Mouse (Mus musculus) heart, embryonic 14.5 days (tissue): ENCODE measurements around the gene Aldh16a1. TPM values are rescaled to one million over a fixed set of nuclear protein-coding genes. Genes with fewer than 3 reads are reported as not detected.
A peak's percentile ranks its signal among the peaks of the same experiment; 100 is the strongest.

ENCODE experiments used
- ATAC-seq: fragments of 200-750 bp; cut with Nextera tagmentation; 2 replicates; pipeline ENCODE4 v1.8.0; 2017; ENCODE audit warnings: low read depth, moderate TSS enrichment; ENCODE audit not compliant: insufficient number of reproducible peaks, insufficient read depth, low FRiP score
- H3K27ac ChIP-seq, 2 experiments: fragments of 200-500 bp in 1 of 2; fragments of 300-500 bp in 1 of 2; sonication (generic) in 1 of 2; replicated peaks in 1 of 2; 2 replicates each; pipeline ENCODE4 v1.5.1; 2012 to 2014; ENCODE audit warnings: low read depth in 2 of 2, low read length in 2 of 2, control low read depth in 1 of 2, mild to moderate bottlenecking in 1 of 2, mixed read lengths in 1 of 2; ENCODE audit not compliant: control insufficient read depth in 1 of 2, insufficient read depth in 1 of 2
- H3K27me3 ChIP-seq: fragments of 300-500 bp; sonication (generic); 2 replicates; pipeline ENCODE4 v1.6.1; 2014; ENCODE audit warnings: mild to moderate bottlenecking, low read length, control low read depth; ENCODE audit not compliant: control insufficient read depth, insufficient read depth
- H3K36me3 ChIP-seq: fragments of 300-500 bp; sonication (generic); 2 replicates; pipeline ENCODE4 v1.6.1; 2014; ENCODE audit warnings: mild to moderate bottlenecking, control low read depth, low read length, mixed read lengths; ENCODE audit not compliant: control insufficient read depth, insufficient read depth
- H3K4me1 ChIP-seq, 2 experiments: fragments of 200-500 bp in 1 of 2; fragments of 300-500 bp in 1 of 2; sonication (generic) in 1 of 2; 2 replicates each; pipeline ENCODE4 v1.6.1; 2012 to 2014; ENCODE audit warnings: low read length in 2 of 2, control low read depth in 1 of 2, mixed read lengths in 1 of 2; ENCODE audit not compliant: control insufficient read depth in 2 of 2, insufficient read depth in 2 of 2
- H3K4me2 ChIP-seq: fragments of 300-500 bp; sonication (generic); 2 replicates; pipeline ENCODE4 v1.6.1; 2014; ENCODE audit warnings: mild to moderate bottlenecking, low read length
- H3K4me3 ChIP-seq, 2 experiments: fragments of 200-500 bp in 1 of 2; fragments of 300-500 bp in 1 of 2; sonication (generic) in 1 of 2; 2 replicates each; pipeline ENCODE4 v1.5.1; 2012 to 2014; ENCODE audit warnings: low read length in 2 of 2, mild to moderate bottlenecking in 2 of 2, control low read depth in 1 of 2, low read depth in 1 of 2, moderate library complexity in 1 of 2; ENCODE audit not compliant: control insufficient read depth in 1 of 2, insufficient read depth in 1 of 2
- H3K9ac ChIP-seq: fragments of 300-500 bp; sonication (generic); 2 replicates; pipeline ENCODE4 v1.6.1; 2014; ENCODE audit warnings: mild to moderate bottlenecking, low read length
- H3K9me3 ChIP-seq: fragments of 300-500 bp; sonication (generic); 2 replicates; pipeline ENCODE4 v1.6.1; 2016; ENCODE audit warnings: low read length, control low read depth; ENCODE audit not compliant: control insufficient read depth
- WGBS: fragments of 180-500 bp; shearing (Covaris S2); extraction: QIAGEN DNeasy Blood & Tissue Kit; methylation state at CpG from one replicate; pipeline ENCODE4 v1.1.7; 2014; 5-methylcytosine and 5-hydroxymethylcytosine counted together
- polyA plus RNA-seq: library from polyadenylated mRNA; unstranded; fragments of >200 nt; fragmentation: Nextera tagmentation; extraction: Ambion mirVana; gene quantifications from 2 replicates; pipeline ENCODE4 v1.2.1, GENCODE M21; 2014

Gene Aldh16a1
- polyA plus RNA-seq, 1 experiment from 2014 or later = 31.2 TPM

GRCm38 (mm10) chr7:45162996-45163615 is 8.7 kb upstream of the Aldh16a1 start:
- WGBS = 76% methylated on average over 9 of the region's 9 CpGs
- Histone ChIP-seq H3K27ac (no peak overlapping the region), H3K9me3 (no peaks in the 10 kb centered on the region), H3K4me1 (peaks cover 6 to 10% of the 10 kb centered on the region in 2 experiments; a peak in 3 of 4 replicates), H3K9ac (no peak overlapping the region), H3K36me3 (peaks cover 25% of the 10 kb centered on the region), H3K27me3 (peaks cover 58% of the 10 kb centered on the region), H3K4me3 (no peak overlapping the region), H3K4me2 (no peak overlapping the region)
- ATAC-seq = no peak

- Histone ChIP-seq H3K4me2 (peak overlapping the region; percentile 72), H3K9me3 (no peaks in the 10 kb centered on the region), H3K4me1 (peaks cover 6 to 10% of the 10 kb centered on the region in 2 experiments; a peak in 3 of 4 replicates), H3K4me3 (peak overlapping the region; percentile 35 to 43; a peak in 3 of 4 replicates), H3K9ac (no peak overlapping the region), H3K36me3 (peaks cover 30% of the 10 kb centered on the region), H3K27ac (no peak overlapping the region), H3K27me3 (peaks cover 52% of the 10 kb centered on the region)
- no peak for ATAC-seq
- 27% methylated on average over 6 of the region's 6 CpGs for WGBS
Observed at GRCm38 (mm10) chr7:45162551-45162950, 8.2 kb upstream of the Aldh16a1 start.

- Histone ChIP-seq H3K4me2 (peak overlapping the region; percentile 72), H3K27ac (no peak overlapping the region), H3K9ac (peak overlapping the region; percentile 36; the same call in 1 of the 2 replicates), H3K4me3 (peak overlapping the region; percentile 35 to 43), H3K4me1 (peaks cover 6 to 10% of the 10 kb centered on the region in 2 experiments; a peak in 3 of 4 replicates), H3K27me3 (peaks cover 45% of the 10 kb centered on the region), H3K36me3 (peaks cover 33% of the 10 kb centered on the region), H3K9me3 (no peaks in the 10 kb centered on the region)
- ATAC-seq = peak; percentile 60
- 5% methylated on average over 35 of the region's 35 CpGs for WGBS
Observed at GRCm38 (mm10) chr7:45161612-45162473, 7.5 kb upstream of the Aldh16a1 start.

DNA sequence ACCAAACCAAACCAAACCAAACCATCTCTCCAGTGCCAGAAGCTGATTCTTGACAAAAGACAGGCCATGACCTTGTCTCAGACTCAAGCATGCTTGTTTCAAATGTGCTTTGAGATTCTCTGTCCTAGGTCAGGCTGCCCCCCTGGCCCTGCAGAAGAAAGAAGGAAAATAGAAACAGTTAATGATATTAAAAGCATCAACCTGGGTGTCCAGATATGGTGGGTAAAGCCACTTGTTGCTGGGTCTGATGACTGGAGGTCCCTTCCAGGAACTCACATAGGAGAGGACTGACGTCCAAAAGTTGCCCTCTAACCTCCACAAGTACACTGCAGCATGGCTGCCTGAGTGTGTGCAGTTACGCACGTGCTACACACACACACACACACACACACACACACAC is 6.5 kb upstream of the Aldh16a1 start:
- H3K4me3 ChIP-seq = no peak overlapping the region
- peaks cover 39% of the 10 kb centered on the region for H3K36me3 ChIP-seq
- ATAC-seq = no peak
- H3K4me1 ChIP-seq = peaks cover 6 to 10% of the 10 kb centered on the region in 2 experiments; a peak in 3 of 4 replicates
- no peak overlapping the region for H3K4me2 ChIP-seq
- no peak overlapping the region for H3K27ac ChIP-seq
- H3K27me3 ChIP-seq = peaks cover 35% of the 10 kb centered on the region
- H3K9me3 ChIP-seq = no peaks in the 10 kb centered on the region
- H3K9ac ChIP-seq = no peak overlapping the region
- WGBS = 87% methylated on average over 3 of the region's 3 CpGs

DNA sequence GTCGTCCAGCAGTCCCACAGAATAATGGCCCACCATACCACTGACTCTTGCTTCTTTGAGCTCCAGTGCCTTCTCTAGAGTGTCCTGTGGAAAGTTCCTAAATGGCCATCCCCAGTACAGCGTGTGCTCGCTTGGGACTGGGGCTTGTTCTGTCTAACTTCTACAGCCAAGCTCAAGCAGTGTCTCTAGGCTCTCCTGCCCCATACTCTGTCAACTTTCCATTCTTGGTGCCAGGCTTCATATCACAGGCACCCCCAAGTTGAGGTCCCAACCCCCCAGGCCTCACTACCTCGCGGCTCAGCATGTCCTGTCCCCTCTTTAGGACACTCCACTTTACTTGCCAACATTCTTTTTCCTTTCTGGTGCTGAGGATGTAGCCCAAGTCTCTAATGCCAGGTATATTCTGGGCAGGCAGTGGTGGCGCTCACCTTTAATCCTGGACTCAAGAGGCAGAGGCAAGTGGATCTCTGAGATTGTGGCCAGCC is 6.0 kb upstream of the Aldh16a1 start:
- 89% methylated on average over 6 of the region's 6 CpGs for WGBS
- ATAC-seq = no peak
- H3K4me2 ChIP-seq = no peak overlapping the region

GRCm38 (mm10) chr7:45158991-45159390 is 4.6 kb upstream of the Aldh16a1 start:
- Histone ChIP-seq H3K4me3 (no peak overlapping the region), H3K9ac (no peak overlapping the region), H3K27me3 (peaks cover 16% of the 10 kb centered on the region), H3K27ac (no peak overlapping the region), H3K4me1 (peaks cover 6 to 8% of the 10 kb centered on the region in 2 experiments; a peak in 2 of 4 replicates), H3K36me3 (peaks cover 39% of the 10 kb centered on the region), H3K4me2 (no peak overlapping the region), H3K9me3 (no peaks in the 10 kb centered on the region)
- no peak for ATAC-seq
- 92% methylated on average over 6 of the region's 6 CpGs for WGBS

More for the DNA sequence above, 6.0 kb upstream of the Aldh16a1 start:
- H3K36me3 ChIP-seq = peaks cover 39% of the 10 kb centered on the region
- no peaks in the 10 kb centered on the region for H3K9me3 ChIP-seq
- H3K4me3 ChIP-seq = no peak overlapping the region
- H3K27ac ChIP-seq = no peak overlapping the region
- peaks cover 6 to 10% of the 10 kb centered on the region in 2 experiments; a peak in 3 of 4 replicates for H3K4me1 ChIP-seq
- peaks cover 30% of the 10 kb centered on the region for H3K27me3 ChIP-seq
- H3K9ac ChIP-seq = no peak overlapping the region

DNA sequence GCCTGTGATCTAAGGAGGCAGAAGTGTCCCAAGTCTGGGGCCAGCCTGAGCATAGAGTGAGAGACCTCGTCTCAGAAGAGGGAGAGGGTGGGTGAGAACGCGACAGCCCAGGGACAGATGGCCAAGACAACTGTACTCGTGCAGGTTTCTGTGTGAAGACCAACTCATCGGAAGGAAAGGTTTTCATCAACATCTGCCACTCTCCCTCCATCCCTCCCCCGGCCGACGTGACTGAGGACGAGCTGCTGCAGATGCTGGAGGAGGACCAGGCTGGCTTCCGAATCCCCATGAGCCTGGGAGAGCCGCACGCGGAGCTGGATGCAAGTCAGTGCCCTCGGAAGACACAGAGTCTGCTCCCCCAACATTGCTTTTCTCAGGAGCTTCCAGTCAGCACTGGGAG is 3.1 kb upstream of the Aldh16a1 start:
- H3K9me3 ChIP-seq = no peaks in the 10 kb centered on the region
- H3K4me3 ChIP-seq = no peak overlapping the region
- H3K27me3 ChIP-seq = peaks cover 1% of the 10 kb centered on the region; the same call in 1 of the 2 replicates
- no peak overlapping the region for H3K9ac ChIP-seq
- WGBS = 88% methylated on average over 14 of the region's 14 CpGs
- H3K4me2 ChIP-seq = no peak overlapping the region
- peaks cover 6 to 11% of the 10 kb centered on the region in 2 experiments; a peak in 2 of 4 replicates for H3K4me1 ChIP-seq
- ATAC-seq = no peak
- H3K27ac ChIP-seq = no peak overlapping the region
- H3K36me3 ChIP-seq = peaks cover 39% of the 10 kb centered on the region
